Mouse (Mus musculus) kidney, adult 2 months (tissue): ENCODE measurements at regions not wholly inside any gene's neighbourhood (a gene's known extent, or its start where the extent isn't known, plus 50 kb on each side); places are given as distances from the start of the nearest gene placed in this dataset.

Experiments used
- DNase-seq: peaks from one replicate; pipeline ENCODE4 v3.0.0; 2021
- H3K27ac ChIP-seq: fragments of 200-500 bp; 2 replicates; pipeline ENCODE4 v1.5.1; 2012; ENCODE audit warnings: low read depth, low read length, control low read depth, inconsistent platforms; ENCODE audit not compliant: insufficient read depth
- H3K27me3 ChIP-seq: fragments of 200-500 bp; replicated peaks from 2 replicates; pipeline ENCODE4 v1.6.1; 2012; ENCODE audit warnings: mild to moderate bottlenecking, moderate library complexity, low read length, inconsistent platforms; ENCODE audit not compliant: control insufficient read depth, insufficient read depth
- H3K36me3 ChIP-seq: fragments of 200-500 bp; 2 replicates; pipeline ENCODE4 v1.6.1; 2012; ENCODE audit warnings: mild to moderate bottlenecking, moderate library complexity, low read length, inconsistent platforms; ENCODE audit not compliant: control insufficient read depth, insufficient read depth
- H3K4me1 ChIP-seq: fragments of 200-500 bp; 2 replicates; pipeline ENCODE4 v1.6.1; 2011; ENCODE audit warnings: low read length; ENCODE audit not compliant: control insufficient read depth, insufficient read depth
- H3K4me3 ChIP-seq: fragments of 200-500 bp; 2 replicates; pipeline ENCODE4 v1.5.1; 2011; ENCODE audit warnings: mild to moderate bottlenecking, low read depth, low read length, control low read depth; ENCODE audit not compliant: insufficient read depth
- CTCF ChIP-seq: fragments of 200-500 bp; conservative IDR thresholded peaks from 2 replicates; pipeline ENCODE4 v1.5.1; 2011; ENCODE audit warnings: low read depth, mild to moderate bottlenecking, control low read depth, low read length, moderate library complexity, mixed read lengths; ENCODE audit not compliant: insufficient read depth, insufficient read length
- POLR2A ChIP-seq: fragments of 200-500 bp; IDR thresholded peaks from one replicate; pipeline ENCODE4 v1.6.1; 2011; ENCODE audit warnings: low read depth, low read length, control low read depth
- WGBS: fragments of 180-500 bp; shearing (Covaris S2); methylation state at CpG from one replicate; pipeline ENCODE4 v1.1.7; 2018; 5-methylcytosine and 5-hydroxymethylcytosine counted together

DNA sequence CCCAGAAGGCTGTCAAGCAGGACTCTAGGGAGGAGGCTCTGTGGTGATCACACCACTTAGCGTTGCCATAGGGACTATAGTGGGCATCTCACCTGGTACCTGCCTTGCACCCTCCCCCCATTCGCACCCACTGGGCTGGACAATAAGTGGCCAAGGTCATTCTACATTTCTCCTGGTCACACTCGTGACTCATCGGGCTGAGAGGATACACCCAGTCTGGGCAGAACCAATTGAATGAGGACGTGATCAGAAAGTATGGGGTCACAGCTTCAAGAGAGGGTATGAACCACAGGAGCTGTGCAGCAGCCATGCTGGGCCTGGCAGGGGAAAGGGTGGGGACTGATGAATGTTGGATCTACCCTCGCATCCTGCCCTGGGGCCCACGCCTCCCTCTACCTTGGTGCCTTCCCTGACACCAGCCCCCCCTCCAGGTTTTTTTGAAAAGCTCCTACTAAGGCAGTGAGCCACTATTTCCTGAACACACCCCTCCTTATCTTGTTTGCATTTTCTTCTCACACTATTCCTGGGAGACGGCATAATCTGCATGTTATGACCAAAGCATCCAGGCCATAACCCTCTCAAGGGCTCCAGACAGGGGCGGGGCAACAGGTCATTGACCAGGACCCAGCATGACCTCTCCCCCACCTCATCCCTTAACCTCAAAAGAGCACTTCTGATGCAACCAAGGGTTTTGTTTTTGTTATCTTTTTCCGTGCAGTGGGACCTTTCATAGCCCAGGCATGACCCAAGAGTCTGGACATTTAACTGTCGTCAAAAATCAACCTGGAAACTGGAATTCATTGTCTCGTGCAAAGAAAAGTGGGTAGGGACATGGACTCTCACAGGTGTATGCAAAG, 89.4 kb upstream of the Armc2 start:
- Histone ChIP-seq H3K4me1 (no peaks in the 10 kb centered on the region; the same call in 1 of the 2 replicates), H3K4me3 (no peak overlapping the region), H3K27me3 (no peaks in the 10 kb centered on the region), H3K36me3 (no peaks in the 10 kb centered on the region), H3K27ac (peak overlapping the region; percentile 77; the same call in 1 of the 2 replicates)
- no peak for DNase-seq
- no peak for TF ChIP-seq CTCF
- no peak for TF ChIP-seq POLR2A
- 78% methylated on average over 12 of the region's 12 CpGs for WGBS

DNA sequence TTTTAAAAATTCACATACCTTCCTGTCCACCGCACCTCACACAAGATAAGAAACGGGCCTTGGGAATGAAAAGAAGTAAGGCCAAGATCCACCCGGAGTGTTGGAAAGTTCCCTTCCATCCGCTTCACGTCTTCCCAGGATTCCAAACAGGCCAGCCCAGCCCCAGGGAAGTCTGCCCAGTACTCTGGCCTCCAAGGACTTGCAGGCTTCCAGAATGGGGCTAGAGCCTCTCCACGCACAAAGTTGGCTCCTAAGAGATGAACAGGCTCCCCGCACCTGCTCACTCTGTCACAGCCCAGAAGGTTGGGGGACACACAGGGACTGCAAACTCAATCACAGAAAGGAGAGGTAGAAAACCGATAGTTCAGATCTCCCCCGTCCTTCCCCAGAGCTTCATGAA, 88.4 kb upstream of the Armc2 start:
- DNase-seq: no peak
- Histone ChIP-seq H3K4me3 (no peak overlapping the region), H3K4me1 (no peaks in the 10 kb centered on the region; the same call in 1 of the 2 replicates), H3K36me3 (no peaks in the 10 kb centered on the region), H3K27me3 (no peaks in the 10 kb centered on the region), H3K27ac (no peak overlapping the region)
- TF ChIP-seq CTCF (no peak), POLR2A (no peak)
- WGBS: 82% methylated on average over 9 of the region's 9 CpGs

DNA sequence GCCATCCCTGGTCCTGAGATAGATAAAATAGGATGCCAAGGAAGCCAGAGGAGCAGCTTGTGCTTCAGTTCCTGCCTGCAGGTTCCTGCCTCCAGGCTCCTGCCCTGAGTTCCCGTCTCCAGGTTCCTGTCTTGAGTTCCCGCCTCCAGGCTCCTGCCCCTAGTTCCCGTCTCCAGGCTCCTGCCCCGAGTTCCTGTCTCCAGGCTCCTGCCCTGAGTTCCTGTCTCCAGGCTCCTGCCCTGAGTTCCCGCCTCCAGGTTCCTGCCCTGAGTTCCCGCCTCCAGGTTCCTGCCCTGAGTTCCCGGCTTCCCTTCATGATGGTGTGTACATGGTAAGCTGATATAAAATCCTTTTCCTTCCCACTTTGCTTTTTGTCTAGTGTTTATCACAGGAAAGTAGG, 86.8 kb upstream of the Armc2 start:
- Histone ChIP-seq H3K27me3 (no peaks in the 10 kb centered on the region), H3K4me3 (no peak overlapping the region), H3K27ac (no peak overlapping the region), H3K4me1 (no peaks in the 10 kb centered on the region; the same call in 1 of the 2 replicates), H3K36me3 (no peaks in the 10 kb centered on the region)
- 96% methylated on average over 7 of the region's 7 CpGs for WGBS
- no peak for DNase-seq
- no peak for TF ChIP-seq CTCF
- TF ChIP-seq POLR2A: no peak

DNA sequence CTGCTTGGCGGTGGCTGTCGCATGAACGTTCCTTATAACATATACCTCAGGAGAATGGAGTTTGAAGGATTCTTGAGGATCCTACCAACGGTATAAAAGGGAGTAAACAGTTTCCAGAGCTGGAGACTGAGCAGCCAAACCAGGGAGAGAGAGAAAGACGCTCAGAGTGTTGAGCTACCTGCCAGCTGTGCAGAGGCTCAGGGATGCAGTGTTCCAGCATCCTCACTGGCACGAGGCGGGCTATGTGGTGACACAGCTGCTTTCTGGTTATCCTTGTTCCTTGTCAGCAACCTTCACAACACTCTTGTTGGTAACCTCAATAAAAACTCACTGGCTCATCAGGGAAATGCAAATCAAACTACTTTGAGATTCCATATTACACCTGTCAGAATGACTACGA, 84.1 kb upstream of the Armc2 start:
- TF ChIP-seq CTCF: no peak
- TF ChIP-seq POLR2A: no peak
- Histone ChIP-seq H3K36me3 (no peaks in the 10 kb centered on the region), H3K4me3 (no peak overlapping the region), H3K27me3 (no peaks in the 10 kb centered on the region), H3K4me1 (no peaks in the 10 kb centered on the region; the same call in 1 of the 2 replicates), H3K27ac (no peak overlapping the region)
- DNase-seq: no peak
- WGBS: 86% methylated on average over 8 of the region's 8 CpGs

DNA sequence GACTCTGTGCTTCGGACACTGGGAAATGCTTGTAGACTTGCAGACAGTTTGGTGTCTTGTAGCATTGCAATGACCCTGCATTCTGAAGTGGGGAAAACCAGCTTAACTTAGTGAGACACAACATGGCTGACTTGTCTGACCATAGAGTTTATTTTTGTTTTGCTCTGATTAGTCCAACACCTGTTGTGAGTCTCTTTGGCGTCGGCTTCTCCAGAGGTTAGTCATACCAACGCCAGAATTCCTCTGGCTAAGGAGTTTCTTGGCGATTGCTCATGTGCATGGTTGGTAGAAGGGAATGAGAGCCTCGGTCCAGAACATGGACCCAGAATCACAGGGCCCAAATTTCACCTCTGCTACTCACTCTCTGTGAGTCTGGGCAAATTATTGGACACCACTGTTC, 82.9 kb upstream of the Armc2 start:
- Histone ChIP-seq H3K36me3 (no peaks in the 10 kb centered on the region), H3K4me3 (no peak overlapping the region), H3K4me1 (no peaks in the 10 kb centered on the region; the same call in 1 of the 2 replicates), H3K27me3 (no peaks in the 10 kb centered on the region), H3K27ac (peak overlapping the region; percentile 54; the same call in 1 of the 2 replicates)
- WGBS: 68% methylated on average over 6 of the region's 6 CpGs
- DNase-seq: no peak
- TF ChIP-seq POLR2A (no peak), CTCF (no peak)

DNA sequence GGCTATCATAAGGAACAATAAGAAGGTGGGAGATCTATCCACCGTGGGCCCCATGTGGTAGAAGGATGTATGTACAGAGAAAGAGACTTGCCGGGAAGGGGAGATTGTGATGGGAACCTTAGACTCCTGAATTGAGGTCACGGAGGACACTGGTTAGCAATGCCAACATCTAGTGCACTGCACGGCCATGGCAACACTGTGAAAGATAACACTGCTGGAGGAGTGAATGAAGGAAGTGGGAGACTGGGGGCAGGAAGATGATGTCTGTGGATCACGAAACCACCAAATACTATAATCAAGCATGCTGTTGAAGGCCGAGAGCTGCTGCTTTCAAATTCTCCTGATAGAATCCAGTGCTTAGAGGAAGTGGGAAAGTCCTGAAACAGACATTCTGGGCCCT, 78.7 kb upstream of the Armc2 start:
- H3K27me3 ChIP-seq: no peaks in the 10 kb centered on the region
- H3K4me3 ChIP-seq: no peak overlapping the region
- peaks cover 12% of the 10 kb centered on the region for H3K4me1 ChIP-seq
- no peak overlapping the region for H3K27ac ChIP-seq
- no peaks in the 10 kb centered on the region for H3K36me3 ChIP-seq
- TF ChIP-seq POLR2A (no peak), CTCF (no peak)
- DNase-seq: no peak
- WGBS: 88% methylated on average over 6 of the region's 6 CpGs

DNA sequence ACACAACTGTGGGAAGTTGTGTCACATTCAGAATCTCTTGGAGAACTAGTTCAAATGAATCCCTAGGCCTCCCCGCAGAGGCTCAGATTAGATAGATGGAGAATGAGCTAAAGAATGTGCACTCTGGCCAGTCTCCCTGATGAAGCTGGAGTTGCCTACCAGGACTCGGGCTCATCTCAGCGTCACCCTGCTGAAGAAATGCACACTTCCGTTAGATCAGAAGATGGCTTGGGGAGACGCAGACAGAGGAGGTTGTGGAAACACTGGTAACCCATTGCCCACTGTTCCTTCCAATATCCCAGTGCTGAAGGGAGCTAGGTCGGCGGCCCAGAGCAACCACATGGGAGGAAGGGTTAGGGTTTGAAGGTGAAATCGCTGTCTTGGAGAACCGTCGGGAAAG, 77.7 kb upstream of the Armc2 start:
- 94% methylated on average over 10 of the region's 10 CpGs for WGBS
- H3K4me1 ChIP-seq: peaks cover 17% of the 10 kb centered on the region
- no peak for DNase-seq
- no peak overlapping the region for H3K4me3 ChIP-seq
- no peaks in the 10 kb centered on the region for H3K27me3 ChIP-seq
- no peak overlapping the region for H3K27ac ChIP-seq
- H3K36me3 ChIP-seq: no peaks in the 10 kb centered on the region
- no peak for TF ChIP-seq CTCF
- no peak for TF ChIP-seq POLR2A
